Mouse (Mus musculus) heart, embryonic 13.5 days (tissue): ENCODE results near the gene Fzd2. TPM values are rescaled to one million over a fixed set of nuclear protein-coding genes. Genes with fewer than 3 reads are reported as not detected.

Experiments
- ATAC-seq: fragments of 200-750 bp; cut with Nextera tagmentation; 2 replicates; pipeline ENCODE4 v1.8.0; 2017; ENCODE audit warnings: moderate TSS enrichment; ENCODE audit not compliant: insufficient number of reproducible peaks, low FRiP score, low TSS enrichment; ENCODE audit errors: extremely low read depth
- H3K27ac ChIP-seq: fragments of 300-500 bp; sonication (generic); replicated peaks from 2 replicates; pipeline ENCODE4 v1.5.1; 2015; ENCODE audit warnings: moderate library complexity, mild to moderate bottlenecking, inconsistent platforms
- H3K27me3 ChIP-seq: fragments of 300-500 bp; sonication (generic); replicated peaks from 2 replicates; pipeline ENCODE4 v1.6.1; 2015; ENCODE audit warnings: mild to moderate bottlenecking, inconsistent platforms
- H3K36me3 ChIP-seq: fragments of 300-500 bp; sonication (generic); 2 replicates; pipeline ENCODE4 v1.6.1; 2015; ENCODE audit warnings: mild to moderate bottlenecking, inconsistent platforms
- H3K4me1 ChIP-seq: fragments of 300-500 bp; sonication (generic); 2 replicates; pipeline ENCODE4 v1.6.1; 2015; ENCODE audit warnings: inconsistent platforms
- H3K4me2 ChIP-seq: fragments of 300-500 bp; sonication (generic); 2 replicates; pipeline ENCODE4 v1.6.1; 2015; ENCODE audit warnings: inconsistent platforms, mild to moderate bottlenecking, moderate library complexity
- H3K4me3 ChIP-seq: fragments of 300-500 bp; sonication (generic); 2 replicates; pipeline ENCODE4 v1.5.1; 2015; ENCODE audit warnings: moderate library complexity, mild to moderate bottlenecking, inconsistent platforms
- H3K9ac ChIP-seq: fragments of 300-500 bp; sonication (generic); 2 replicates; pipeline ENCODE4 v1.6.1; 2015; ENCODE audit warnings: inconsistent platforms, mild to moderate bottlenecking, moderate library complexity
- H3K9me3 ChIP-seq: fragments of 300-500 bp; sonication (generic); 2 replicates; pipeline ENCODE4 v1.6.1; 2016; ENCODE audit warnings: inconsistent platforms
- WGBS: fragments of 180-500 bp; shearing (Covaris S2); methylation state at CpG from one replicate; pipeline ENCODE4 v1.1.7; 2015; ENCODE audit warnings: mixed read lengths; 5-methylcytosine and 5-hydroxymethylcytosine counted together
- polyA plus RNA-seq: library from polyadenylated mRNA; unstranded; fragments of >200 nt; fragmentation: Nextera tagmentation; extraction: Ambion mirVana; gene quantifications from 2 replicates; pipeline ENCODE4 v1.2.1, GENCODE M21; 2015

Fzd2 gene
- polyA plus RNA-seq, 1 experiment from 2014 or later: 19.1 TPM

DNA sequence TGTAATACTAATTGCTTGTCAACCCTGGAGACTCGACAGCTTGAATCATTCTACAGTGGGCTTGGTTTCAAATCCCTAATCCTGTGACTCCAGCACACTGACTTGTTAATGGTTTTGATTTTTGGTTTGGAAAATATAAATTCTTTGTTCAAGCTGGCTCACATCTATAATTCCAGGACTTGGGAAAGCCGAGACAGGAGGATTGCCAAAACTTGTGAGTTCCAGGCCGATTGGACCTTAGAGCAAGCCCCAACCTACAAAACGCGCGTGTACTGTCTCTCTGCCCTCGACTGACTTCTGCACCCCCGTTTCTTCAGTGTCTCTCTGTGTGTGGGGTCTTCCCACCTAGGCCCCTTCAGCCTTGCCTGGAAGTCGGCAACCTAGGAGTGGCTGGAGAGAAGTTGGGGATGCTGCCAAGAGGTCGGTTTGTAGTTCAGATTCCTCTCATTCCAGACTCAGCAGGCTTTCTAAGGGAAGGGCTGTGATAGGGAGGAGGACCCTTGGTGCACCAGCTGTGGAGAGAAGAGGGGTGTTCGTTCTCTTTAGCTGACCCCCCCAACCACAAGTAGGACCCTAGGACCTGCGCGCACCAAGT lies 22.1 kb upstream of the Fzd2 start:
- Histone ChIP-seq H3K4me2 (peak overlapping the region; percentile 33), H3K36me3 (no peaks in the 10 kb centered on the region), H3K27ac (peak overlapping the region; percentile 89), H3K9me3 (peaks cover 5% of the 10 kb centered on the region; the same call in 1 of the 2 replicates), H3K27me3 (no peaks in the 10 kb centered on the region), H3K9ac (peak overlapping the region; percentile 71), H3K4me3 (no peak overlapping the region), H3K4me1 (peaks cover 52% of the 10 kb centered on the region)
- no peak; the same call in 1 of the 2 replicates for ATAC-seq
- 15% methylated on average over 13 of the region's 13 CpGs for WGBS

- Histone ChIP-seq H3K36me3 (no peaks in the 10 kb centered on the region), H3K4me2 (peak overlapping the region; percentile 33), H3K27me3 (no peaks in the 10 kb centered on the region), H3K27ac (peak overlapping the region; percentile 89), H3K4me1 (peaks cover 48% of the 10 kb centered on the region), H3K4me3 (no peak overlapping the region), H3K9me3 (peaks cover 5% of the 10 kb centered on the region; the same call in 1 of the 2 replicates), H3K9ac (0 out of 2 replicates have a peak overlapping the region, but pooled peaks have one; percentile 53)
- ATAC-seq: no peak
- 7% methylated on average over 5 of the region's 5 CpGs for WGBS
These were observed 21.5 kb upstream of the Fzd2 start for GRCm38 (mm10) chr11:102582736-102583135.

GRCm38 (mm10) chr11:102586445-102587130 lies 17.6 kb upstream of the Fzd2 start:
- no peak overlapping the region for H3K4me3 ChIP-seq
- H3K4me2 ChIP-seq: no peak overlapping the region
- H3K9me3 ChIP-seq: peaks cover 5% of the 10 kb centered on the region; the same call in 1 of the 2 replicates
- H3K4me1 ChIP-seq: peaks cover 15% of the 10 kb centered on the region
- ATAC-seq: no peak
- WGBS: 89% methylated on average over 4 of the region's 4 CpGs
- no peak overlapping the region for H3K27ac ChIP-seq
- no peaks in the 10 kb centered on the region for H3K27me3 ChIP-seq
- no peaks in the 10 kb centered on the region for H3K36me3 ChIP-seq
- H3K9ac ChIP-seq: no peak overlapping the region

- Histone ChIP-seq H3K36me3 (no peaks in the 10 kb centered on the region), H3K9me3 (peaks cover 5% of the 10 kb centered on the region; the same call in 1 of the 2 replicates), H3K27ac (no peak overlapping the region), H3K4me3 (no peak overlapping the region), H3K9ac (no peak overlapping the region), H3K4me2 (no peak overlapping the region), H3K4me1 (peaks cover 6% of the 10 kb centered on the region), H3K27me3 (no peaks in the 10 kb centered on the region)
- WGBS: 63% methylated on average over 3 of the region's 3 CpGs
- no peak for ATAC-seq
These were observed 16.6 kb upstream of the Fzd2 start for GRCm38 (mm10) chr11:102587554-102587953.

DNA sequence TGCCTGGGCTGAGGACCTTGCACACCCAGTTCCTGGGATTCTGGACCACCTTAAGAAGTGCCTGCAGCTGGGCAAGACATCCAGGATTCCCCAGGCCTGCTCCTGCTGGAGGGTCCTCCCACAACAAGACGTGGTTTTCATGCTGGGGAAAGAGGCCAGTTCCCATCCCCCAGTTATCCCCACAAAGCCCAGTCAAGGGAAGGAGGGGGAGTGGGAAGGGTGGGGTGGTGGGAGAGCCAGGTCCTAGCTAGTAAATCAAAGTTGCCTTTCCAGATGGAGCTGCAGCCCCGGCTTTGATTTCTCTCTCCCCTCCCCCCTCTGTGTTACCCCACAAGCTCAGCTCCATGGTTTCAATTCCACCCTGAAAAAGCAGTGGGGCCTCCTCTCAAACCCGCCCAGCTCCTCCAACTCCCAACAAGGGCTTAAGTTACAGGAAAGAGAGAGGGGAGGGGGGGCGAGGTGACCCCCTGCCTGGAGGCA lies 8.8 kb upstream of the Fzd2 start:
- WGBS: 21% methylated on average over 3 of the region's 4 CpGs
- no peak overlapping the region for H3K4me3 ChIP-seq
- H3K27me3 ChIP-seq: no peaks in the 10 kb centered on the region
- H3K9me3 ChIP-seq: no peaks in the 10 kb centered on the region
- no peak for ATAC-seq
- no peaks in the 10 kb centered on the region for H3K36me3 ChIP-seq
- no peak overlapping the region for H3K4me2 ChIP-seq
- peak overlapping the region; percentile 61; the same call in 1 of the 2 replicates for H3K9ac ChIP-seq
- peaks cover 15% of the 10 kb centered on the region for H3K4me1 ChIP-seq
- H3K27ac ChIP-seq: peak overlapping the region; percentile 51

GRCm38 (mm10) chr11:102599912-102600311 lies 4.3 kb upstream of the Fzd2 start:
- no peaks in the 10 kb centered on the region; the same call in 1 of the 2 replicates for H3K27me3 ChIP-seq
- no peak overlapping the region for H3K9ac ChIP-seq
- peaks cover 21% of the 10 kb centered on the region for H3K4me1 ChIP-seq
- H3K36me3 ChIP-seq: no peaks in the 10 kb centered on the region
- H3K4me2 ChIP-seq: no peak overlapping the region
- WGBS: 78% methylated on average over 3 of the region's 3 CpGs
- no peak overlapping the region for H3K27ac ChIP-seq
- no peak overlapping the region for H3K4me3 ChIP-seq
- no peak for ATAC-seq
- H3K9me3 ChIP-seq: no peaks in the 10 kb centered on the region

GRCm38 (mm10) chr11:102602816-102603495 lies 1.2 kb upstream of the Fzd2 start:
- peaks cover 14% of the 10 kb centered on the region for H3K4me1 ChIP-seq
- peak overlapping the region; percentile 79 for H3K4me2 ChIP-seq
- peak overlapping the region; percentile 85 for H3K4me3 ChIP-seq
- H3K27ac ChIP-seq: peak overlapping the region; percentile 99
- peaks cover 11% of the 10 kb centered on the region for H3K27me3 ChIP-seq
- H3K36me3 ChIP-seq: peaks cover 4% of the 10 kb centered on the region; the same call in 1 of the 2 replicates
- no peak for ATAC-seq
- H3K9ac ChIP-seq: peak overlapping the region; percentile 89
- WGBS: 7% methylated on average over 13 of the region's 13 CpGs
- H3K9me3 ChIP-seq: no peaks in the 10 kb centered on the region

GRCm38 (mm10) chr11:102603496-102603850 lies 723 bp upstream of the Fzd2 start:
- H3K9ac ChIP-seq: peak overlapping the region; percentile 89
- H3K27me3 ChIP-seq: peaks cover 11% of the 10 kb centered on the region
- H3K4me2 ChIP-seq: peak overlapping the region; percentile 79
- ATAC-seq: 0 out of 2 replicates have a peak, but pooled peaks have one; percentile 49
- peaks cover 19% of the 10 kb centered on the region for H3K4me1 ChIP-seq
- H3K27ac ChIP-seq: peak overlapping the region; percentile 99
- peaks cover 4% of the 10 kb centered on the region; the same call in 1 of the 2 replicates for H3K36me3 ChIP-seq
- peak overlapping the region; percentile 85 for H3K4me3 ChIP-seq
- WGBS: 4% methylated on average over 10 of the region's 10 CpGs
- H3K9me3 ChIP-seq: no peaks in the 10 kb centered on the region

DNA sequence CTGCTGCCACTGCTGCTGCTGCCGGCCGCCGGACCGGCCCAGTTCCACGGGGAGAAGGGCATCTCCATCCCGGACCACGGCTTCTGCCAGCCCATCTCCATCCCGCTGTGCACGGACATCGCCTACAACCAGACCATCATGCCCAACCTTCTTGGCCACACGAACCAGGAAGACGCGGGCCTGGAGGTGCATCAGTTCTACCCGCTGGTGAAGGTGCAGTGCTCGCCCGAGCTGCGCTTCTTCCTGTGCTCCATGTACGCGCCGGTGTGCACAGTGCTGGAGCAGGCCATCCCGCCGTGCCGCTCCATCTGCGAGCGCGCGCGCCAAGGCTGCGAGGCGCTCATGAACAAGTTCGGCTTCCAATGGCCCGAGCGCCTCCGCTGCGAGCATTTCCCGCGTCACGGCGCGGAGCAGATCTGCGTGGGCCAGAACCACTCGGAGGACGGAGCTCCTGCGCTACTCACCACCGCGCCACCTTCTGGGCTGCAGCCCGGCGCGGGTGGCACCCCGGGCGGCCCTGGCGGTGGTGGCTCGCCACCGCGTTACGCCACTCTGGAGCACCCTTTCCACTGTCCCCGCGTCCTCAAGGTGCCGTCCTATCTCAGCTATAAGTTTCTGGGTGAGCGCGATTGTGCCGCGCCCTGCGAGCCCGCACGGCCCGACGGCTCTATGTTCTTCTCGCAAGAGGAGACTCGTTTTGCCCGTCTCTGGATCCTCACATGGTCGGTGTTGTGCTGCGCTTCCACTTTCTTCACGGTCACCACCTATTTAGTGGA lies 769 bp downstream of the Fzd2 start:
- Histone ChIP-seq H3K4me1 (peaks cover 34% of the 10 kb centered on the region), H3K27ac (peak overlapping the region; percentile 99), H3K27me3 (peaks cover 11% of the 10 kb centered on the region), H3K9me3 (no peaks in the 10 kb centered on the region), H3K4me2 (peak overlapping the region; percentile 79), H3K9ac (peak overlapping the region; percentile 98), H3K4me3 (peak overlapping the region; percentile 85), H3K36me3 (peaks cover 4% of the 10 kb centered on the region; the same call in 1 of the 2 replicates)
- under 1% methylated on average over 74 of the region's 74 CpGs for WGBS
- peak; percentile 6; the same call in 1 of the 2 replicates for ATAC-seq

GRCm38 (mm10) chr11:102605553-102606416 lies 1.6 kb downstream of the Fzd2 start:
- Histone ChIP-seq H3K9me3 (no peaks in the 10 kb centered on the region), H3K27ac (peak overlapping the region; percentile 99), H3K9ac (peak overlapping the region; percentile 98), H3K27me3 (peaks cover 11% of the 10 kb centered on the region), H3K4me2 (peak overlapping the region; percentile 79), H3K4me1 (peaks cover 42% of the 10 kb centered on the region), H3K36me3 (peaks cover 4% of the 10 kb centered on the region; the same call in 1 of the 2 replicates), H3K4me3 (peak overlapping the region; percentile 85)
- under 1% methylated on average over 62 of the region's 62 CpGs for WGBS
- ATAC-seq: no peak
